Mouse (Mus musculus): ENCODE data around the gene Itsn1. TPM values are rescaled to one million over a fixed set of nuclear protein-coding genes. Genes with fewer than 3 reads are reported as not detected.

The Itsn1 gene
- total RNA-seq, 4 experiments from 2014 or later: 43.3 to 68.5 (median 55.7) TPM

DNA sequence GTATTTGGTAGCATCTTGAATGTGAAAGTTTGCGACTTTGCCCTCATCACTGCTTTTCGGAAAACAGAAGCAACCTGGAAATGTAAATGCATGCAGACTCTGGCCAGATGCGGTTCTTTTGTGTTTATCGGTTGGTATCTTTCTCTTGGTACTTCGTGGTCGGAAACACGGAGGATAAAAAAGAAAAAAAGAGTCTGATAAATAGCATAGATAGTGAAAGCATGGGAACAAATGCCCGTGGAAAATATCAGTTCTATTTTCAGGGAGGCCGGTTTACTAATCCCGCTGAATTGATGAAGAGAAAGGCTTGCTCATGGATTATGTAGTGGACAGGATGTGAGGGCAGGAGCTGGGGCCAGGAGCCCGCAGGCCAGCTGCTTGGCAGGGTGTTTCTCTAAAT is 1.4 kb downstream of the Itsn1 start:
- no peak for DNase-seq

DNA sequence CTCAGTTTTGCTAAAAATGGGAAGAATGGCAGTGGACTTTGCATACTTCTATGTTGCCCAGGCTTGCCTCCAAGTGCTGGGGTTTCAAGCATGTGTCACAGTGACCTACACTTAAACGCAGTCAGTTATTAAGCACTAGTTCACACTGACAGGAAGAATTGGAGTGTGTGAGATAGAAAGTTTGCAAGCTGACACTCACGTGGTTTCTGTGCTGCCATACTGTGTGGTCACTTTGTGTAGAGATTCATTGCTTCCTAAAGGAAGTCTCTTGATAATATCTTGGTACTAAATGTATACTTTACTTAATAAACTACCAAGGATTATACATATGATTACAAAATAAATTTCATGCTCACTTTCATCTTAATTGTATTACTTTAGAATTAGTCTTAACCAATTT is 3.7 kb downstream of the Itsn1 start:
- DNase-seq: no peak

DNA sequence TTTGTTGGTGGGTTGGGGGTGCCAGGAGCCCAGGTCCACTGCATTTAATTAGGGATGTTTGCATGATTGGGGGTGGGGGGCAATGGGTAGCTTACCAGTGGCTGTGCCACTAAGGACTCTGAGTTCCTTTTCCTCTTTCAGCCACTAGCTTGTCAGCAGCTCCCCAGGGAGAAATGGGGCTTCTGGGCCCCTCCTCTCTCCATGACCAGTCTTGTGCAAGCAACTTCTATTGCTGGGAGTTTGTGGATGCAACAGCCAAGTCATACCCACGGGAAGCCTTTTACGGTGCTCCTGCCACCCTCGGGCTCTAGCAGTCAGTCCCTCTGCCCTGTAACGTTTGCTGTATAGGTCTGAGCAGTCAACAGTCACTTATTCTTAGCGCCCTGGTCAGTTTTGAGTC is 5.7 kb downstream of the Itsn1 start:
- no peak for DNase-seq

DNA sequence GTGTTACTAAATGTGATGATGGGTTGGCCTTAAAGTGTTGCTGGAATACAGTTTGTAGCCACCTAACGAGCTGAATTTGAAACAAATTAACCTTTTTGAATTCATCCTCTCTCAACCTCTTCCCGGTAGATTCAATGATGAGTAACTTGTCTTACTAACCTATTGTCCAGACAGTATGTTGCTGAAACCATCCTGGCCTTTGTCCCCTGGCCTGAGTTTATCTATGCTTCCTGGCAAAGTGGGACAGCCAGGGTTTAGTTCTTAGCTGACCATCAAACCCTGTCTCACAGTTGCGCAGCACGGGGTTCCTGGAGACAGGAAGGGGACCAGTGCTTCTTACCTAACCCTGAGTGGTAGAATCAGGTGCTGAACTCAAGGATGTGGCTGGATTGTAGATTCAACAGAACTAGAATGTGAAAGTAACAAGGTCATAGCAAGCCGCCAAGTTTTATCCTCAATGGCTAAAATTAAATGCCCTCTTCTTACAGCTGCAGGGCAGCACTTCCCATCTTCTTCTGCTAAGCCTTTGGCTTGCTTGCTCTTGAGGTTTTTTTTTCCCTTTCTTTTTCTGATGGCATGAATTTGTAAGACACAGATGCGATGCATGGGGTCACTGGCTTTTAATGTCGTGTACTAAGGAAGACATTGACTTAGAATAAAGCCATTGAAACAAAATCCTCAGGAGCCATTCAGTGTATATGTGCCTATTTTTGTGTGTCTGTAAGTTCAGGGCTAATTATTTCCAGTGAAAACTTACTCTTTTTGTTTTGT is 7.2 kb downstream of the Itsn1 start:
- DNase-seq: no peak

DNA sequence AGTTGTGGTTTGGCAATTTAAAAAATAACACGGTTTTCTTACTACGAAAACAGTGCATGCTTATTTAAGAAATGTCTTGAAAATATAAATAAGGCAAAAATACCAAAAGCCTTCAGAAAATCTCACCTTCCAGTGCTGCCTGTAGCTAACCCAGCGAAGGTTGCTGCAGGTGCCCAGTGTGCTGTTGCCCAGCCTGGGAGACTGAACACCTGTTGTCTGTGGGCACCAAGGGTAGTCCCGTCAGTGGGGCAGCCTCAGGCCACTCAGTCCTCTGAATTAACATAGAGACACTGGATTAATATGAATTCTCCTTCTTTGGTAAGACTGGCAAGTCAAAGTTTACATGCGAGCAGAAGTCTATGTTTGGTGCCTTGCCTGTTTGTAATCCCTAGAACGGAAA is 9.4 kb downstream of the Itsn1 start:
- no peak for DNase-seq

DNA sequence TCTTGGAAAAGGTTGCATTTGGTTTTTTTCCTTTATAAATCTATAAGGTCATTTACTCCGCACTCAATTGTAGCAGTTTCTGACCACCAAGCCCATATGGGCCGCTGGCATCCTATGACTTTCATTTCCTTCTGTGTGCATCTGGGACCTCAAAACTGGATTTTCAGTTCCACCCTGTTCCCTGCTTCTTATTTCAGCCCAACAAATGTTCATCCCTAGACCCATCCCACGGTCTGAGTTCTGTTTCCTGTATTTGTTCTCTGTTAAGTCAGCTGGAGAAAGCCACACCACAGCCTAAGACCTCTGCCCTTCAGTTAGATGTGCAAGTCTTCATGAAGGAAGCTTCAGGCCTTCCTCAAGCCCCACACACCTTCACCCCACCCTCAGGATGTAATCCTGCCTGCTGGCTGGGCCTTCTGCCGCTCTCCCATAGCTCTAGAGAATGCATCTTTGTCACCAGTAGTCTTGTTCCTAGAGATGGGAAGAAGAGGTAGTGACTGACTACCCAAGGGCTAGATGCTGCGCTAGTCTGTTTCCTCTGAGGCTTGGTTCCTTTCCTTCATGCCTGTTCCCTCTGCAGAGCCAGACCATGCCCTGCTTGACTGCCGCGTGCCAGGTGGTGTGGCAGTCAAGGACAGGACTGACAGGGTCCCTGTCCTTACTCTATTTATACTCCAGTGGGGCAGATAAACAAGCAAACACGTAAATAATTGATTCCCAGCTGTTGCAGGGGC is 11.3 kb downstream of the Itsn1 start:
- DNase-seq: no peak

DNA sequence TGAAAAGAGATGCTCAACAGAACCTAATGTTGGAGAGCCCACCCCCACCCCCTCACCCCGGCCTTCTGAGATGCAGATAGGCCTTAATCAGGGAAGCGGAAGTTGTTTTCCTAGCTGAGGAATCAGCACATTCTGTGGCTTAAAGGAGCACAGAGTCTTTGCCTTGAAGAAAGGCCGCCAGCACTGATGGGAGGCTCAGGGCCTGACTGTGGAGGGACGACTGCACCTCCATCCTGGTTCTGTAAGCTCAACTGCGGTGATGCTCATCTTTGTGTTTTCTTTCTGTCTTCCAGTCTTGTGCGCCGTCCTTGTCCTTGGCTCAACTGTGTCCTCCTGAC is 11.8 kb downstream of the Itsn1 start:
- no peak for DNase-seq

DNA sequence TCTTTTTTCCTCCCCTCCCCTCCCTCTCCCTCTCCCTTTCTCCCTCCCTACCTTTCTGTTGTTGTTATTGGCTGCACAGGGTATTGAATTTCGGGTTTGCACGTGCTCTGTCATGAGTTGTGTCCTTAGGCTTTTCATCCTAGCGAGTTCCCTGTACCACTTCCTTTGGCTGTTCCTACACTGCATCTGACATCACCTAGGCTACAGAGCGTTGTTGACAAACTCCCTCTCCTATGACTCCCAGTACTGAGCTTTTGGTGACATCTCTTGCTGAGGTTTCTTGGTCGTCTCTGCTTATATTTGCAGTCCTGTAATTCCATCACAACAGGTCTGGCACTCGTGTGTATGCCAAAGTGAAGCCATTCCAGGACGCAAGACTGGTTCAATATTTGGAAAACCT is 14.0 kb downstream of the Itsn1 start:
- no peak for DNase-seq

DNA sequence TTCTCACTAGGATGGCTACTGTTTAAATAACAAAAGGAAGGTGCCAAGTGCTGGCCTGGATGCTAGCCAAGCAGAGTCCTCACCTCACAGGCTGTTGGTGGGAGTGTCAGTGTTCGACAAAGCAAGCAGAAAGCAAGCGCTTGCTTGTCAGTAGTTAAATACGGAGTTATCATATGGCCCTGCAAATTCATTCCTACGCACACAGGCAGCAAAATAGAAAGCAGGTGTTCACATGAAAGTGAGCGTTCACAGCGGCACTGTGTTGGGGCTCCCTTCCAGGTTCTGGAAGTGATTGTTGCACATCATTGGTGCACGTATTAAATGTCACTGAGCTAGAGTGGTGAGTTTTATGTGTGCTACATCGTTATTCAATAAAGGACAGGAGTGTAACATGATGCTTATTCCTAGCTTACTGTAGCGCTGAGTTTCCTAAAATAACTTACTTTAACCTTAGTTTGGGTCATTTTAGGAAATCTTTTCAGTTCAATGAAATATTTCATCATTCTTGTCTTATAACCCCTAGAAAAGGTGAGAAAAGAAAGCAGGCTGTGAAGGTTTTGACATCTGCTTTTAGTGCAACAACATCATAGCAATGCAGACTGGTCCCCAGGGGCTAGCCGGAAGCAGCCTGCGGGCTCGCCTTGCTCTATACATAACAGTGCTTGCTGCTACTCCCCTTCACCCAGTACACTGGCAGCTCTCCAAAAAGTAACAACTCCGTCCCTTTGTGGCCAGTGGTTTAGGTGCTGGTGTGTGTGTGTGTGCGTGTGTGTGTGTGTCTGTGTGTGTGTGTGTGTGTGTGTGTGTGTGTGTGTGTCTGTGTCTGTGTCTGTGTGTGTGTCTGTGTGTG is 17.2 kb downstream of the Itsn1 start:
- DNase-seq: no peak

DNA sequence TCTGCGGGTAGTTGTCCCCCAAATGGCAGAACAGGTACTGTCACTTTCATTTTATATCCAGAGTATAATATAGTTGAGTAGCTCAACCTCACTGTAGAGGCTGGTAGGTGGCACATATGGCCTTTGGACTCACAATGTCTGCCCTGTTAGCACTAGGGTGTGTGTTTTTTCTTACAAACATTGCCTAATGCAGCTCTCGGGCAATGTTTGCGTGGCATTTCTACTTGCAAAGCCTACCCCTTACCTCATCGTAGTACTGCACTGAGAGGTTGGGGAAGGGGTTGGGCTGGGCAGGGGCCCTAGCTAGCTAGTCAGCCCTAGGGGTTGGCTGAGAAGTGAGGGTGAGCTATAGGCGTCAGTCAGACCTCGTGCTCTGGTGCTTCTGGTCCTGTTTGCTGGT is 18.5 kb downstream of the Itsn1 start:
- DNase-seq: no peak

DNA sequence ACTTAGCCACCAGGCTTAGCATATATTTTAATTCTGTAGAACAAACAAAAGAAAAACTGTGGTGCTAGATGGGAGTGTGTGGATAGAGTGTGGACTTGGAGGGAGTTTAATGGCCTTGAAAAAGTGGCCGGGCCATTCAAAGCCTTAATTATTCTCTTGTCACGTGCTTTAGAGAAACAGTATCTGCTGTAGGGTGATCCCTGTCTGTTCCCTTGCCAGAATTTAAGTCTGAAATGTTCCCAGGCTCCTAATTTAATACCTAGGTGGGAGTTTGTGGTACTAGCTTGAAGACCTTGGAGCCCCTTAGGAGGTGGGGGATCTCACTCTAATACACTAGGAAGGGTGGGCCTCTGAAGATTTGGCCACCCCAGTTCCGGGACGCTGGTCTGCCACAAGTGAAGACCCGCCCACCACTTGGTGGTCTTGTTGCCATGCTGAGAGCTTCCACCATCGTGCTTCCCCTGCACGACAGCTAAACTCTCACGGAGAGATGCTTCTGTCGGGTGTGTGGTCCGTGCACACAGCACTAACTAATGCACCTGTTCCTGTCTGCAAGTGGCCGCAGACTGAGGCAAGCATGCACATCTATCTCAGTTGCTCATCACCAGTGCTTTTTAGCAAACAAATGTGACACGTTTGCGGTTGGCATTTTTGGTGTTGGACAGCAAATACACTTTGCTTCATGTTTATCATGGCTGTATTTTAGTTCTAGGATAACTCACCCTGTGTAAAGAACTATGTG is 22.7 kb downstream of the Itsn1 start:
- no peak for DNase-seq

DNA sequence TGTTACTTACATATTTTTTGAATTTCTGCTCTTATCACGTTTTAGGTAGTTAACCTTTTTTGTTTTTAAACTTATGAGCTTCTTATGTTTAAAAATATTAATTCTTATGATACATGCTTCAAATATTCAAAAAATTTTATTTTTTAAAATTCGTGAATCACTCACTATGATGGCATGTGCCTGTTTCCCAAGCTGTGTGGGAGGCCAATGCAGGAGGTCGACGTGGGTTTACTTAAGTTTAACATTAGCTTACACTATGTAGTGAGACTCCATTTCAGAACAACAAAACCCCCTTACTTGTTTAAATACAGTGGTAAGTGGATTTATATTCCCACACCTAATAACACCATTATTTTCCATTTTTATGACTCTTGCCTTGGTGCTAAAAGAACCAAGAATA is 24.5 kb downstream of the Itsn1 start:
- DNase-seq: no peak

DNA sequence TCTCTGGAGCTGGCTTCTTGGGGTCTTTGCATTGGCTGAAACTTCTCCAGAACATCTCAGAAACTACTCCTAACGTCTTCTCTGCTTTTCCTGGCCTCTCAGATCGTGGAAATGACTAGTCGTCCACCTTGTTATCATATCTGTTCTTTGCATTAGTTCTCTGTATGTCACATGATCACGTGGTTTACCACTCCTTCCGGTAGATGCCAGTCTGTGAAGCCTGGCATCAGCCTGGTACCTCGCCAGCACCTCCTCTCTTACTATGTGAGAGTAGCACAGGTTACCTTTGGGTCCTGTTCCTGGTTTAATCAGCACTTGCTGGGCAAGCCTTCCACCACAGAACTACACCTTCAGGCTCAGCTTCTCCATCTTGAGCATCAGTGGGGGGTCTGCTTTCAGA is 25.9 kb downstream of the Itsn1 start:
- DNase-seq: no peak

DNA sequence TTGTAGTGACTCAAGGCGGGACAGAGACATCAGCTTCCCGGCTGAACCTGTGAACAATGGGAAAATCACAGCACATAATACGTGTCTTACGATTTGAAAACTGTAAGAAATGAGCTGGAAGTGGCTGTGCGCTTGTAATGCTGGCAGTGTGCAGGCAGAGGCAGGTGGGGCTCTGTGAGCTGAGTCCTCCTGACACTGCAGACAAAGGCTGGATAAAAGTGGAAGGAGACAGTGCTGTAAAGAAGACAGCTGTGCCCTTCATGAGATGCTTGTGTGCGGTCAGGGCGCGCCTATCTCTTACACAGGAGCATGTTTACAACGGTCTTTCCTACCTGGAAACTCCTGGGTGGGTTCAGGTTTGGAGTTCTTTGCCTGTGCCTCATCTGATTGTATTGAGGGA is 32.1 kb downstream of the Itsn1 start:
- no peak for DNase-seq

DNA sequence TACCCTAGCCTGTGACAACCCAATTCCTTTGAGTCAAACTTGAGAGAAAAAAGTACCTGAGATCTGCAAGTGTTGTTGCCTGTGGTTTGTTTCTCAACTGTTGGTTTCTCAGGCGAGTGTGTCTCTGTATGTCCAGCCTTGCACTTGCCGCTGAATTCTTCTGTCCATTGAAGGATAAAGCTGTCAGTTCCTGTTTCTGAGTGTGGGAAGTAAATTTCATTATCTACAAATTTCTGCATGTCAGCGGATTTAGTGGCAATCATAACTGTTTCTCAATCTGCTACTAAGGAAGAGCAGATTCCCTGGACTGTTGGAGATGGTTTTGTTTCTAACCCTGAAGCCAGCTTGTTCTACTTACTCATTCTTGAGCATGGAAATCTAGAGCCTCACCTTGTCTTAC is 32.7 kb downstream of the Itsn1 start:
- DNase-seq: no peak

DNA sequence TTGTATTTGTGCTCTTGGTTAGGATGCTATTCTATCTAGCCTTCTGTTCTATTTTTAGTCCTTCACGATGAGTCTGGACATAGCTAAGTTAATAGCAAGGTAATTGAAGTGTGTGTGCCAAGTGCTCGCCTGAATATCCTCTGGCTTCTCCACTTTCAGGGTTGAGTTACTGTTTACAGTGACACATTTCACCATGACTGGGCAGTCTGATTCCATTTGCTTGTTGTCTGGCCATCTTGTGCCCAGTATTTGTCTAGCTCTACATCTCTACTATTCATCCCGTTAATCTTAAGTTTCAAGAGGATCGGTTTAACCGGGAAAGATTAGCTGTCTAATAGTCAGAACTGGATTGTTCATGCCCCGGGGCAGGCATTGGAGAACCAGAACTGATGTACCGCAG is 33.4 kb downstream of the Itsn1 start:
- DNase-seq: no peak

DNA sequence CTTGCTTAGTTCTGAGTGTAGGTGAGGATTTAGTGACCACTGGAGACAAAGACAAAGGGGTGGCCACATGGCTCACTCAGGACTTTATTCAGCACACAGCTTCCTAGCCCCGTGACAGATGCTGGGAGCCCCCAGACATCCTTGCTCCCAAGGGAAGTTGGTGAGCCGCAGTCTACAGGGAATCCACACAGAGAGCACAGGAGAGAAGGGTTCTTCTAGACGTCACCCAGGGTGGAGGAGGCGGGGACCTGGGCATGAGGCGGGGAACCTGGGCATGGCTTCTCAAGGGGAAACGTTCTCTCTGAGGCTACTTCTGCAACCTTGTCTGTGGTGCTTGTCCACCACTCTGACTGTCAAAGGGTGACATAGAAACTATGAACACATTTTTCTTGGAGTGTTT is 34.9 kb downstream of the Itsn1 start:
- no peak for DNase-seq

DNA sequence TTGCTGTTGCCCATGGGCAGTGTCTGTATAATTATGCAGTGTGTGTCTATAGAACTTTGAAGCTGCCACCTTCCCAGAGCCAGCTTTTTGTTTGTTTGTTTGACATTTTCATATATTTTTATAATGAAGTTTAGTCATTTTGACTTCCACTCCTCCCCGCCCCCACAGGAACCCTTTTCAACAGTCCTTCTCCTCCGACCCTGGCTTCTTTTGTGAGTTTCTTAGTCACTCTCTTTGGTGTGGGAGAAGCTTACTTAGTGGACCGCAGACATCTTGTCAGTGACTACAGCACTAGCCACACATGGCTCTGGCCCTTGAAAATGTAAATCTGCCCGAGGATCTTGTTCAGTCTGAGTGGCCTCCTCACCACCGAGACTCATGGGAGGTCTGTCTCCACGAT is 35.3 kb downstream of the Itsn1 start:
- DNase-seq: no peak

DNA sequence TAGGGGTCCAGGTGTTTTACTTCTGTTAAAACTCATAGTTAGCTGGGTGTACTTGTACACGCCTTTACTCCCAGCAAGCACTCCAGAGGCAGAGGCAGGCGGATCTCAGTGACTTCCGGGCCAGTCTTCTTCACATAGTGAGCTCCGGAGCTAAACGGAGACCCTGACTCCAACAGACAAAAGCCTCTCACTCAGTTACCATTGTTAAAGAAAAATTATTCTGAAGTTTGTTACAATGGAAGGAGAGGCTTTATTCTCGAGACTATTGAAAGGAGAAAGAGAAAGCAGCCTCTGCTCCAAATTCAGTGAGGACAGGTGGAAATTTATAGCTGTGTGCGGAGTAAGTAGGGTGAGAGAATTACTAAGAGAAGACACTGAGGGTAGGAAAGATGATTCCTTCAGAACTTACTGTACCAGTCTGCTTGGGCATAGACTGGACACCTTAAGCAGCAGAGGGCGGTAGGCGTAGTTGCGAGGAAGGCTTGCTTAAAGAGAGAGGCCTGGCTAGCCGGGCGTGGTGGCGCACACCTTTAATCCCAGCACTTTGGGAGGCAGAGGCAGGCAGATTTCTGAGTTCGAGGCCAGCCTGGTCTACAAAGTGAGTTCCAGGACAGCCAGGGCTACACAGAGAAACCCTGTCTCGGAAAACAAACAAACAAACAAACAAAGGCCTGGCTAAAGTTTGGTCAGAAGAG is 36.2 kb downstream of the Itsn1 start:
- no peak for DNase-seq

DNA sequence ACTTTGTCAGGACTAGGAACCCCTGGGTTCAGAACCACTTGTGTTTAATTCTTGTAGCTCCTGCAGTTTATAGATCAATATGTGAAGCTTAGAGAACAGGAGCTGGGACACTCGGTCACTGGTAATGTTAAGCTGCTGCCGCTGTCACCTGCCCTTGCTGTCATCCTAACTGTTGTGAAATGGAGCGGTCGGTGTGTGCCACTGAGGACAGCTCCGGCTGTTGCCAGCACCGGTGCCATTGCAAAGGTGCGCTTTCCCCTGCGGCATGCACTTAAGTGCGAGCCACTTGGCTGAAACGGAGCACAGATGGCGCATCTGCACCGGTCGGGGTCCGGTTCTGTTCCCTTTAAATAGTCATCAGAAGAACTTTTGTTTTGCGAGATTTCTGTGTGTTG is 36.7 kb downstream of the Itsn1 start:
- no peak for DNase-seq

DNA sequence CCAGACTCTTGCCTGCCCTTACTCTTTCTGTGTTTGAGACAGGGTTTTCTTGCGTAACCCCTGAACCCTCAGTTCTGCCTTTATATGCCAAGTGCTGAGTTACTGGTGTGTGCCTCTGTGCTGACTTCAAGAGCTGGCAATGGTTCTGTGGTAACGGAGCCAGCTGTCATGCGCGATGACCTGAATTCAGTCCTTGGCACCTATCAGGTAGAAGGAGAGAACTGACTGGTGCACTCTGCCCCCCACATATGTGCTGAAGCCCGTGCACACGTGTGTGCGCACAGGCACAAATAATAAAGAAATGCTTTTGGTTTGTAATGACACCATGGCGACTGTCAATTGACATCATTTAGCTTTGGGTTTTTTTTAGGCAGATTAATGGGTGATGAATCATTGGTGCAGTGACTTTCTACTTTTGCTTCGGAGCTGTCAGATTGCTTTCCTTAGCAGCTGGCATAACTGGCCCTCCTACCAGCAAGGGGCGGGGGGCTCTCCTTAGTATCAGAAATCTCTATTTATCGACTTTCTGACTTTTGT is 38.2 kb downstream of the Itsn1 start:
- DNase-seq: peak; percentile 68

DNA sequence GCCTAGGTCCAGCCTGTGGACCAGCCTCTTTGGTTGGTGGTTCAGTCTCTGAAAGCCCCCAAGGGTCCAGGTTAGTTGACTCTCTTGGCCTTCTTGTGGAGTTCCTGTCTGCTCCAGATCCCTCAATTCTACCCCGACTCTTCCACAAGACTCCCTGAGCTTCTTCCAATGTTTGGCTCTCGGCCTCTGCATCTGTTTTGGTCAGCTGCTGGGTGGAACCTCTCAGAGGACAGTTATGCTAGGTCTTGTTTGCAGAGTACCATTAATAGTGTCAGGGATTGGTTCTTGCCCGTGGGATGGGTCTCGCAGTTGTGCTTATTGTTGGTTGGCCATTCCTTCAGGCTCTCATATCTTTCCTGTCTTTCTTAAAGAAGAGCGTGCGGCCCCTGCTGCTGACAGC is 39.5 kb downstream of the Itsn1 start:
- no peak for DNase-seq

Data from adrenal gland, adult 8-10 months (tissue).